Mouse (Mus musculus) cortical plate, adult 2 months (tissue): ENCODE data around the gene Ccdc88b. TPM values are rescaled to one million over a fixed set of nuclear protein-coding genes. Genes with fewer than 3 reads are reported as not detected.

ENCODE experiments used
- H3K27ac ChIP-seq: fragments of 200-500 bp; 2 replicates; pipeline ENCODE4 v1.5.1; 2012; ENCODE audit warnings: low read length, control low read depth, inconsistent platforms; ENCODE audit not compliant: insufficient read depth
- H3K4me1 ChIP-seq: fragments of 200-500 bp; 2 replicates; pipeline ENCODE4 v1.6.1; 2011; ENCODE audit warnings: low read length; ENCODE audit not compliant: control insufficient read depth, insufficient read depth
- H3K4me3 ChIP-seq: fragments of 200-500 bp; 2 replicates; pipeline ENCODE4 v1.5.1; 2011; ENCODE audit warnings: mild to moderate bottlenecking, low read length, control low read depth; ENCODE audit not compliant: insufficient read depth
- CTCF ChIP-seq: fragments of 200-500 bp; IDR thresholded peaks from 2 replicates; pipeline ENCODE4 v1.5.1; 2011; ENCODE audit warnings: mild to moderate bottlenecking, control low read depth, low read length; ENCODE audit not compliant: insufficient read depth; ENCODE audit errors: extremely low read depth
- POLR2A ChIP-seq: fragments of 200-500 bp; IDR thresholded peaks from 2 replicates; pipeline ENCODE4 v1.6.1; 2011; ENCODE audit warnings: mild to moderate bottlenecking, low read length, control low read depth; ENCODE audit not compliant: insufficient read depth; ENCODE audit errors: extremely low read depth
- polyA plus RNA-seq: library from polyadenylated mRNA; depleted of rRNA; stranded (reverse); fragments of >200 nt; gene quantifications from 2 replicates; pipeline ENCODE4 v1.2.3, GENCODE M21; 2012

Gene Ccdc88b
- polyA plus RNA-seq, 1 experiment, result 1.9 TPM

DNA sequence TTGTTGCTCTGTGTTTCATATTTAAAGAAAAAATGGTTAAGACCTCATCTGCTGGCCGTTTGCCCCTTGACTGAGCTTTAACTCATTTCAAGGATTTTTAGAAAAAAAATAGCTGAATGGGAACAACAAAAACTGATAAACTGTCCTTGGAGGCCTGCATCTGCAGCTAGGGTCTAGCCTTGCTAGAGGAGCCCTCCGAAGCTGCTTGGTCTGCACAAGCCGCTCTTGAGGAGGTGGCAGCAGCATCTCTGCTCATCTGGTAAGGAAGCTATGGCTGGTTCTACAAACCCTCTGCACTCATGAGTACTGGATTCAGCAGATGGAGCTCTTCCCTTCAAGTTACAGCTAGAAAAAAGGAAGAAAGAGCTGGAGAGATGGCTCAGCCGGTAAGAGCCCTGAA, 20.0 kb upstream of the Ccdc88b start:
- TF ChIP-seq CTCF (no peak), POLR2A (no peak)
- no peak overlapping the region for H3K27ac ChIP-seq
- H3K4me3 ChIP-seq, result no peak overlapping the region
- no peaks in the 10 kb centered on the region for H3K4me1 ChIP-seq

DNA sequence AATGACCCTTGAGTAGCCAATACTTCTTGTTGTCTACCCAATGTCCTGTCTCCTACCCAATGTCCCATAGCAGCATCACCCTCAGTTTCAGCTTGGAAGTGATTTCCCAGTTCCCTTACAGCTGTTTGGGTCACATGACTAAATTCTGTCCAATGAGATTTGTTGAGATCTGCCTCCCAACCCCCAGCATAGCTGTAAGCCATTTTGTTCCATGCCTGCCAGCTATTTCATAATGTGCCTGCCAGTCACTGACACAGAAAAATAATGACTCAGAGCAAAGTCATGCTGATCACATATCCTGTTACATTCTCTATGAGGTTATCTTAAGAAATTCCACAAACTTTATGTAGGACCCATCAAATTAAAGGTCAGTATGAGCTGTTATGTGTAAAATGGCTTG, 18.8 kb upstream of the Ccdc88b start:
- H3K27ac ChIP-seq, result no peak overlapping the region
- no peak for TF ChIP-seq CTCF
- TF ChIP-seq POLR2A, result no peak
- H3K4me3 ChIP-seq, result no peak overlapping the region
- no peaks in the 10 kb centered on the region for H3K4me1 ChIP-seq

DNA sequence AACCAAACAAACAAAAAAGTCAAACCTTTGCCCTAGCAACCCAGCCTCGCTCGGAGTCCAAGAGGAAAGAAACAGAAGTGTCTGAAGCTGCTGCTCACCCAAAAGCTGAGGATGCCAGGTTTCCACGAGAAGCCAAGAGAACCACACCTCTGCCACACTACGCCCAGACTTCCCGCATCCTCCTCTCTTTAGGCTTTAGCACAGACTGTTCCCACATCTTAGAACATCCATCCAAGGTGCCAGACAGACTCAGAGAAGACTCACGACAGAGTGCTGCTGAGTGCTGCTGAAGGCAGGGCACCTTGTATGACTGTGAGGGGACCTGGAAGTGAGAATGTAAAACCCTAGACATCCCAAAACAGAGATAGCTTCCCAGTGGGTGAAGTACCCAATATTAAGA, 17.8 kb upstream of the Ccdc88b start:
- H3K4me1 ChIP-seq, result no peaks in the 10 kb centered on the region
- H3K4me3 ChIP-seq, result no peak overlapping the region
- TF ChIP-seq POLR2A (no peak), CTCF (no peak)
- no peak overlapping the region for H3K27ac ChIP-seq

DNA sequence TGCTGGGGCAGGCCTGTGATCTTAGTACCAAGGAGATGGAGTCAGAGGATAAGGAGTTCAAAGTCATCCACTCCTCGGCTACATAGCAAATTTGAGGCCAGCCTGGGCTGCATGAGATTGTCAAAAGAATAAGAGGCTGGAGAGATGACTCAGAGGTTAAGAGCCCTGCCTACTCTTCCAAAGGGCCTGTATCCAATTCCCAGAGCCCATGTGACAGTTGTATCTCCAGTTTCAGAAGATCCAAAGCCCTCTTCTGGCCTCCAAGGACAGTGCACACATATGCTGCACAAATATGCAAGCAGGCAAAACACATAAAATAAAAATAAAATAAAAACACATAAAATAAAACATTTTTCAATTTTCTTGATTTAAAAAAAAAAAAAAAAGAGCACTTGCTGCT, 16.2 kb upstream of the Ccdc88b start:
- H3K4me3 ChIP-seq, result no peak overlapping the region
- TF ChIP-seq POLR2A, result no peak
- TF ChIP-seq CTCF, result no peak
- no peaks in the 10 kb centered on the region for H3K4me1 ChIP-seq
- no peak overlapping the region for H3K27ac ChIP-seq

DNA sequence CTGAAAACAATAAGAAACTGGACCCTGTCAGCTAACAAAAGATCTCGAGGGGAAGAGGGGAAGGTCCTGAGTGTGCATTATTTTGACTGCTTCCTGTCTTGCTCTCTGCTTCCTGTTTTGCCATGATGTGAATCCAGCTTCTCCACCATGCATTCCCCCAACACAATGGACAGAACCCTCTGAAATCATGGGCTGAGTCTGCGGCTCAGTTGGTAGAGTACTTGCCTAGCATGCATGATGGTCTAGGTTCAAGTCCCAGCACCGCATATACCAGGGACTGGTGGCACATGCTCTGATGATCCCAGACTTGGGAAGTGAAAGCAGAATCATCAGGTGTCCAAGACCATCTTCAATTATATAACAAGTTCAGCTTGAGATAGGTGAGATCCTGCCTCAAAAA, 14.7 kb upstream of the Ccdc88b start:
- Histone ChIP-seq H3K4me3 (no peak overlapping the region), H3K4me1 (no peaks in the 10 kb centered on the region), H3K27ac (no peak overlapping the region)
- TF ChIP-seq CTCF, result no peak
- TF ChIP-seq POLR2A, result no peak

DNA sequence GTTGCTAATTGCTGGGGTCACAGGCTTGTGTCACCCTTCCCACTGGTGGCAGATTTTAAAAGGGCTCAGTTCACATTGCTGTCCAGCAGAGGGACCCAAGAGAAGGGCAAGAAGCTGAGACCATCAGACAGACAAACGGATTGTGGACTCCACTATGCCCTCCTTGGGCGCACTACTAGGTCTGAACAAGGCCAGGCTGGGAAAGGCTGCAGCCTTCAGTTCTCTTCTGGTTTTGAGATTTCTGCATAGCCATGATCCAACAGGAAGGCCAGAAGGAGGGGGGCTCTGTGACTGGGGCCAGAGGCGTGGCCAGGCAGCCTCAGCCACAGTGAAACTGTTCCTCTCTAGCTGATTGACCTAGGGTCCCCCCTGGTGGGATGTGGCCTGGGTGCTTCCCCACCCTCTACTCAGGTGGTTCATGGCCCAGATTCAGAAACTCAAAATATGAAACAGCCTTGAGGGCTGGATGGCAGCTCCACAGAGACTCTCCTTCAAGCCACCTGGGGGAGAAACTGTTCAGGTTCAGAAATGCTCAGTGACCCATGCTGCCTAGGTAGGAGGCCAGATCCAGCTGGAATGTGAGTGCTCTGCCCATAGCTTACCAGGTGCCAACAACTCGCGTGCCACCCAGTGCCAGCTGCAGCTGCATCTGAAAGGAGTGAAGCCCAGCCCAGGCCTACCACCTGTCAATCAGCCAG, 13.7 kb upstream of the Ccdc88b start:
- Histone ChIP-seq H3K4me1 (no peaks in the 10 kb centered on the region), H3K4me3 (no peak overlapping the region), H3K27ac (no peak overlapping the region)
- TF ChIP-seq CTCF (peak; percentile 45; the same call in 1 of the 2 replicates), POLR2A (no peak)

DNA sequence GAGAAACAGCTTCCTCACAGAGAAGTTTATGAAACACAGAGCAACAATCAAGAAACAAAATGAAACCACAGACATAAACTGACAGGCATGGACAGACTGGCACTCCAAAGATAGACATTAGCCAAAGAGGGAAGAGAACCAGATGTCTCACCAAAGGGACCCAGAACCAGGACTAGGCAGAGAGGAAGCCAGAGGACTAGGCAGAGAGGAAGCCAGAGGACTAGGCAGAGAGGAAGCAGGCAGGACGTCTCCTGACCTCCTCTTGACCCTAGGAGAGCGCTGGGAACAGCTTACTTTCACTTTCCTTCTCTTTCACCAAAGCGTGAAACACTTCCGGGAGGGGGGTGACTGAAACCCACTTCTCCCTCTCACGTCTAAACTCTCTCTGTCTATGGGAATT, 11.3 kb upstream of the Ccdc88b start:
- TF ChIP-seq CTCF (no peak), POLR2A (no peak)
- Histone ChIP-seq H3K4me3 (no peak overlapping the region), H3K4me1 (no peaks in the 10 kb centered on the region), H3K27ac (no peak overlapping the region)

DNA sequence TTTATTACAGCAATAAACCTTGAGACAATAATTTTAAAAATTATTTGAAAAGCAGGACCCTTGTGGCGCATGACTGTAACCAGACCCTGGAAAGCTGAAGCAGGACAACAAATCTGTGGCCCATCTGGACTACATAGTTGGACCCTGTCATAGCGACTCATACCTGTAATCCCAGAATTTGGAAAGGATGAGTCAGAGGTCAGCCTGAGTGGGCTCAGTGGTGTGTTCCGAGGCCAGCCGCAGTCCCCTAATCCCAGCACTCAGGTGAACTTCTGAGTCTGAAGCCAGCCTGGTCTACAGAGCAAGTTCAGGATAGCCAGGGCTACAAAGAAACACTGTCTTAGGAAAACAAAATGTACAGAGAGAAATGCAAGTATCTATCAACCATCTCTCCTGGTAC, 3.4 kb upstream of the Ccdc88b start:
- Histone ChIP-seq H3K27ac (no peak overlapping the region), H3K4me1 (no peaks in the 10 kb centered on the region), H3K4me3 (no peak overlapping the region)
- TF ChIP-seq CTCF (no peak), POLR2A (no peak)

DNA sequence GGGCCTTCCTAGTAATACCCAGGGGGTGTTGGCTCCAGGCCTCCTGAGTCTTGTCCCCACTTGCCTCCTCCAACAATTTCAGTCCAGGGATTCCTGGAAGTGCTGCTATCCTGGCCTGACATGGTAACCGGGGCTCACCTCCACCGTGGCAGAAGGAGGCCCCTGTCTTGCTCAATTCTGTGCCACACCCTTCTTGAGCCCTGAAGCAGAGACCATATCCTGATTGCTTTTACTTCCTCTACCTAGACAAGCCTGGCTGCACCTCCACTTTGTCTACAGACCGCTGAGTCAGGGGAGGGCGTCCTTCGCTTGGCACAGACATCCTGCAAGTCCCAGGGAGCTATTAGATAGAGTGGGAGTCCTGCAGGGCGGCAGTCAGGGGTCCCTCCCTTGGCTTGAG, 2.7 kb upstream of the Ccdc88b start:
- no peak for TF ChIP-seq CTCF
- no peak for TF ChIP-seq POLR2A
- no peak overlapping the region for H3K4me3 ChIP-seq
- H3K27ac ChIP-seq, result no peak overlapping the region
- H3K4me1 ChIP-seq, result no peaks in the 10 kb centered on the region

DNA sequence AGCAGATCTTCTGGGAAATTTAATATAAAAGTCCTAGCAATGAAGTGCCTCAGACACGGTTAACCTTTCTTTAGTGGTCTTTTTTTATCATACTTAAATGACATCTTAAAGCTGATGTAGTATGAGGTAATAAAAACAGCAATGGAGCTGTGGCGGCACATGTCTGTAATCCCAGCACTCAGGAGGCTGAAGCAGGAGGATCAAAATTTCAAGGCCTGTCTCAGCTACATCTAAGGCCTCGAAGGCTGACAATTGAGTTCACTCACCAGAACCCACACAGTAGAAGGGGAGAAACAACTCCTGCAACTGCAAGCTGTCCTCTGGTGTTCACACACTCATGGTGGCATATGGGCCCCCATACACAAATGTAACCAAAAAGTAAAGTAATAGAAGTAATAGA, 2.0 kb upstream of the Ccdc88b start:
- no peak overlapping the region for H3K4me3 ChIP-seq

DNA sequence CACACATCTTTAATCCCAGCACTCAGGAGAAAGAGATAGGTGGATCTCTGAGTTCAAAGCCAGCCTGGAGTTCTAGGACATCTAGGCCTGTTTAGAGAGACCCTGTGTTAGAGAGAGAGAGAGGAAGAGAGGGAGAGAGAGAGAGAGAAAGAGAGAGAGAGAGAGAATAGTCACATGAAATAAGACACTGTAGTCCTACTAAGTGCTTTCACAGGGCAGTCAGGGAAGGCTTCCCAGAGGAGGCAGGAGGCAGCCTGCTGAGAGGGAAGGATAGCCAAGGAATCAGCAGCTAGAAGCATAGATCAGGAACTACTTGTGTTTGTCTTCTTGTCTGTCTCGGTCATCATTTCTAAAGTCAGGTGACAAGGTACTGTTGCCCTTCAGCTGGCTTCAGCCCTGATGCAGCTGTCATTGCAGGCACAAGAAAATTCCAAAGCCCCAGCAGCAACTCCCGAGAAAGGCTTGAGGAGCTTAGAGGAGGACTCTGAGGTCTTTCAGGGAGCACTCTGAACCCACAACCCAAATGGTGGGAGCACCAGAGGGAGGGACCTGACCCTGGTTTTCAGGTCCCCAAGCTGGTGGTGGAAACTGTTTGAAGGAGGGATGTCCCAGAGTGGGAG, 1.1 kb upstream of the Ccdc88b start:
- Histone ChIP-seq H3K4me3 (no peak overlapping the region), H3K27ac (no peak overlapping the region), H3K4me1 (no peaks in the 10 kb centered on the region)
- no peak for TF ChIP-seq POLR2A
- no peak for TF ChIP-seq CTCF

More for the DNA sequence above, 2.0 kb upstream of the Ccdc88b start:
- Histone ChIP-seq H3K4me1 (no peaks in the 10 kb centered on the region), H3K27ac (no peak overlapping the region)
- TF ChIP-seq CTCF (no peak), POLR2A (no peak)
